Mouse (Mus musculus): ENCODE measurements around the gene Rsph9. TPM values are rescaled to one million over a fixed set of nuclear protein-coding genes. Genes with fewer than 3 reads are reported as not detected.

The Rsph9 gene
- total and polyA plus RNA-seq, 3 experiments: 4.6 to 14.9 (median 13.0) TPM

GRCm38 (mm10) chr17:46139872-46140271 lies 4.1 kb downstream of the Rsph9 start:
- no peak for DNase-seq

GRCm38 (mm10) chr17:46138563-46139236 lies 5.3 kb downstream of the Rsph9 start:
- peak; percentile 71 for DNase-seq

- DNase-seq: peak; percentile 59
Observed at GRCm38 (mm10) chr17:46132862-46133261, 11.2 kb downstream of the Rsph9 start.

GRCm38 (mm10) chr17:46132058-46132718 lies 11.8 kb downstream of the Rsph9 start:
- DNase-seq: peak; percentile 80

- peak; percentile 65 for DNase-seq
Observed at GRCm38 (mm10) chr17:46129741-46130498, 14.1 kb downstream of the Rsph9 start.

GRCm38 (mm10) chr17:46127814-46128493 lies 16.1 kb downstream of the Rsph9 start:
- peak; percentile 63 for DNase-seq

- peak; percentile 74 for DNase-seq
Observed at GRCm38 (mm10) chr17:46126608-46127007, 17.4 kb downstream of the Rsph9 start.

- DNase-seq: no peak
Observed at GRCm38 (mm10) chr17:46123953-46124700, 19.9 kb downstream of the Rsph9 start.

- no peak for DNase-seq
Observed at GRCm38 (mm10) chr17:46123285-46123684, 20.7 kb downstream of the Rsph9 start.

- DNase-seq: no peak
Observed at GRCm38 (mm10) chr17:46122791-46123190, 21.2 kb downstream of the Rsph9 start.

GRCm38 (mm10) chr17:46119641-46120040 lies 24.4 kb downstream of the Rsph9 start:
- DNase-seq: no peak

GRCm38 (mm10) chr17:46118423-46118850 lies 25.6 kb downstream of the Rsph9 start:
- DNase-seq: no peak

GRCm38 (mm10) chr17:46117623-46118422 lies 26.2 kb downstream of the Rsph9 start:
- peak; percentile 25 for DNase-seq

GRCm38 (mm10) chr17:46116881-46117280 lies 27.1 kb downstream of the Rsph9 start:
- no peak for DNase-seq

- DNase-seq: no peak
Observed at GRCm38 (mm10) chr17:46116138-46116537, 27.9 kb downstream of the Rsph9 start.

GRCm38 (mm10) chr17:46115489-46115888 lies 28.5 kb downstream of the Rsph9 start:
- DNase-seq: no peak

- peak; percentile 91 for DNase-seq
Observed at GRCm38 (mm10) chr17:46110402-46111289, 33.4 kb downstream of the Rsph9 start, which contains the start of gene Mrps18a. TSS of gene Mrps18a (plus strand) at chr17:46110986.

- DNase-seq: no peak
Observed at GRCm38 (mm10) chr17:46108286-46108685, 35.7 kb downstream of the Rsph9 start.

- peak; percentile 23 for DNase-seq
Observed at GRCm38 (mm10) chr17:46104487-46104886, 39.5 kb downstream of the Rsph9 start.
